Mouse (Mus musculus): ENCODE measurements around the gene Bok. TPM values are rescaled to one million over a fixed set of nuclear protein-coding genes. Genes with fewer than 3 reads are reported as not detected.

Gene Bok
- total RNA-seq, 2 experiments from 2014 or later = 16.6 to 16.9 TPM

Other genes with a start within 250 kb of the Bok start
- gene Hdlbp, start 206.8 kb upstream of the Bok start, total RNA-seq (2021) = 100 to 1,000 TPM; 317 to 330 TPM
- gene Farp2, start 173.6 kb upstream of the Bok start, total RNA-seq (2021) = 10 to 100 TPM; 15.3 to 16.8 TPM
- gene Stk25, start 27.0 kb upstream of the Bok start, total RNA-seq (2021) = 100 to 1,000 TPM; 120 to 133 TPM
- gene Atg4b, start 65.8 kb downstream of the Bok start, total RNA-seq (2021) = 10 to 100 TPM; 48.0 to 51.4 TPM
- gene Thap4, start 69.2 kb downstream of the Bok start, total RNA-seq (2021) = 10 to 100 TPM; 68.7 to 72.6 TPM
- 10 to 100 TPM; 78.1 to 79.7 TPM for gene Dtymk, start 116.3 kb downstream of the Bok start, total RNA-seq (2021)
- gene Ing5, start 118.3 kb downstream of the Bok start, total RNA-seq (2021) = 10 to 100 TPM; 11.9 to 13.1 TPM
- gene D2hgdh, start 139.2 kb downstream of the Bok start, total RNA-seq (2021) = 10 to 100 TPM; 21.0 to 25.1 TPM
- gene Gal3st2, start 175.6 kb downstream of the Bok start, total RNA-seq (2021) = under 1 TPM in 1 of 2 experiments, not detected in 1; 0.17 TPM
- under 1 TPM; 0.34 to 0.45 TPM for gene Gal3st2b, start 232.7 kb downstream of the Bok start, total RNA-seq (2021)

All from heart, postnatal 4 days (tissue).